Mouse (Mus musculus) forebrain, postnatal 0 days (tissue): ENCODE measurements around the gene Gpr68. TPM values are rescaled to one million over a fixed set of nuclear protein-coding genes. Genes with fewer than 3 reads are reported as not detected.

Experiments
- ATAC-seq: fragments of 200-750 bp; cut with Nextera tagmentation; 2 replicates; pipeline ENCODE4 v1.8.0; 2017; ENCODE audit warnings: mild to moderate bottlenecking, moderate library complexity
- DNase-seq: peaks from one replicate; pipeline ENCODE4 v3.0.0-alpha.2; 2015
- H3K27ac ChIP-seq: fragments of 300-500 bp; sonication (generic); 2 replicates; pipeline ENCODE4 v1.5.1; 2014; ENCODE audit warnings: low read depth, mild to moderate bottlenecking, antibody characterized with exemption, low read length, moderate library complexity, mixed read lengths
- H3K27me3 ChIP-seq: fragments of 300-500 bp; sonication (generic); 2 replicates; pipeline ENCODE4 v1.6.1; 2014; ENCODE audit warnings: mild to moderate bottlenecking, low read length, mixed read lengths; ENCODE audit not compliant: insufficient read depth
- H3K36me3 ChIP-seq: fragments of 300-500 bp; sonication (generic); 2 replicates; pipeline ENCODE4 v1.6.1; 2014; ENCODE audit warnings: mild to moderate bottlenecking, moderate library complexity; ENCODE audit not compliant: insufficient read depth
- H3K4me1 ChIP-seq: fragments of 300-500 bp; sonication (generic); 2 replicates; pipeline ENCODE4 v1.6.1; 2014; ENCODE audit warnings: antibody characterized with exemption; ENCODE audit not compliant: insufficient read depth
- H3K4me2 ChIP-seq: fragments of 300-500 bp; sonication (generic); 2 replicates; pipeline ENCODE4 v1.6.1; 2014; ENCODE audit warnings: low read depth, mild to moderate bottlenecking, moderate library complexity
- H3K4me3 ChIP-seq: fragments of 300-500 bp; sonication (generic); 2 replicates; pipeline ENCODE4 v1.5.1; 2014; ENCODE audit warnings: low read depth, low read length, mixed read lengths
- H3K9ac ChIP-seq: fragments of 300-500 bp; sonication (generic); 2 replicates; pipeline ENCODE4 v1.6.1; 2014; ENCODE audit warnings: mild to moderate bottlenecking
- H3K9me3 ChIP-seq: fragments of 300-500 bp; sonication (generic); 2 replicates; pipeline ENCODE4 v1.6.1; 2016; ENCODE audit warnings: low read length
- CTCF ChIP-seq: sonication (generic); IDR thresholded peaks from 2 replicates; pipeline ENCODE4 v1.5.1; 2016; ENCODE audit warnings: antibody characterized with exemption, control low read depth, low read depth
- WGBS: fragments of 180-500 bp; shearing (Covaris S2); extraction: QIAGEN DNeasy Blood & Tissue Kit; methylation state at CpG from one replicate; pipeline ENCODE4 v1.1.7; 2014; 5-methylcytosine and 5-hydroxymethylcytosine counted together
- polyA plus RNA-seq: library from polyadenylated mRNA; unstranded; fragments of >200 nt; fragmentation: Nextera tagmentation; extraction: Ambion mirVana; gene quantifications from 2 replicates; pipeline ENCODE4 v1.2.1, GENCODE M21; 2015
- total RNA-seq: library from RNA; depleted of rRNA; stranded (reverse); fragments of >200 nt; gene quantifications from 2 replicates; pipeline ENCODE4 v1.2.3, GENCODE M21; 2014

The Gpr68 gene
- total and polyA plus RNA-seq, 2 experiments from 2014 or later: 3.7 to 7.0 TPM

DNA sequence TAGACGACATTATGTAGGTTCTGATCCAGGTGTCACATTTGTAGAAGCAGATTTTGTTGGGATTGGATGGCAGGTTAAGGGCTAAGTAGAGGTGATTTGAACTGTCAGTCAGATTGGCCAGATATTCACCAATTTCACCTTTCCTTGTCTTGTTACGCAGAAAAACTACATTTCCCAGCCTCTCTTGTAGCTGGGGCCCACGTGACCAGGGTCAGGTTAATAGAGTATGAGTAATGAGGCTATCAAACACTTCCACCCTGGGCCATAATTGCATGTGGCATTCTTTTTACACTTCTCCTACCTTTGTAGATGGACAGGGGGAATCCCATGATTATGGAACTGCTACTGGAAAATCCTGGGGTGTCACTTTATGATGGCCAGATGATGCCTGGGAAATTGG, 34.4 kb downstream of the Gpr68 start:
- no peaks in the 10 kb centered on the region for H3K9me3 ChIP-seq
- no peak overlapping the region for H3K4me2 ChIP-seq

DNA sequence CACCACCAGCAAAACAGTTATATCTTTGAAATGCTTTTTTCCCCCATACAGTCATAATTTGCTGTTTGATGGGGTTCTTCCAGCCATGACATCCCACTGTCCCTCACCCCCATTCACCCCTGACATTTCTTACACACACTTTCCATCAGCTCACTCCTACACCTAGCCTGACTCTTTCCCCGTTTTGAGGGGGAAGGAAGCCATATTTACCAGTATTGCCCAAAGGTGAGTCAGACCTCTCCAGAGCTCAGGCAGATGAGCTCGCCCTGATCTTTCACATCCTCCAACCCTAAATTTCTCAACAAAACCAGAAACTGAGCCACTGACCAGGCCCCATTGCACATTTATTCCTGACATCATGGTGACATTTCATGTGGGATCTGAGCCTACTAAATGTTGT, 36.2 kb downstream of the Gpr68 start:
- TF ChIP-seq CTCF: no peak
- Histone ChIP-seq H3K4me3 (no peak overlapping the region), H3K36me3 (no peaks in the 10 kb centered on the region), H3K4me1 (no peaks in the 10 kb centered on the region), H3K27ac (no peak overlapping the region), H3K9ac (no peak overlapping the region), H3K27me3 (no peaks in the 10 kb centered on the region), H3K9me3 (no peaks in the 10 kb centered on the region), H3K4me2 (no peak overlapping the region)
- ATAC-seq (no peak), DNase-seq (no peak)
- 85% methylated on average over 2 of the region's 2 CpGs for WGBS

More for the DNA sequence above, 34.4 kb downstream of the Gpr68 start:
- no peak for DNase-seq
- Histone ChIP-seq H3K9ac (no peak overlapping the region), H3K27me3 (no peaks in the 10 kb centered on the region), H3K27ac (no peak overlapping the region), H3K4me1 (no peaks in the 10 kb centered on the region), H3K4me3 (no peak overlapping the region), H3K36me3 (no peaks in the 10 kb centered on the region)
- no peak for TF ChIP-seq CTCF
- no peak for ATAC-seq
- 85% methylated on average over 3 of the region's 3 CpGs for WGBS

DNA sequence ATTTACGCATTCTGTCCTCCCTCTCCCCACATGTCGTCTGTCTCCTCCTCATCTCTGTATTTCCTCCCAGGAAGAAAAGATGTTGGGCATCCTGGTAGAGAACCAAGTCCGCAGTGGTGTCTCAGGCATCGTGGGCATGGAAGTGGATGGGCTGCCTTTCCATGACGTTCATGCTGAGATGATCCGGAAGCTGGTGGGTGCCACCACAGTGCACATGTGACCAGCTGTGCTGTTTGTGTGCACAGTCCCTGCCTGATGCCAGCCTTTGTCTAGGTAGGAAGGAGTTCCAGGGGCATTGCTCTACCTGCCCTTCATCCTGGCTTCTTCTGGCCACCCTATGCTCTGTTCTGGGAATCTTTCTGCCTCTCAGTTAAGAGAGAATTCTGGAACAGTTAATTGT, 36.8 kb downstream of the Gpr68 start:
- ATAC-seq: no peak
- Histone ChIP-seq H3K27me3 (no peaks in the 10 kb centered on the region), H3K27ac (no peak overlapping the region), H3K36me3 (no peaks in the 10 kb centered on the region), H3K4me3 (no peak overlapping the region), H3K9ac (no peak overlapping the region), H3K4me1 (no peaks in the 10 kb centered on the region), H3K9me3 (no peaks in the 10 kb centered on the region), H3K4me2 (no peak overlapping the region)
- no peak for DNase-seq
- WGBS: 87% methylated on average over 6 of the region's 6 CpGs
- no peak for TF ChIP-seq CTCF

DNA sequence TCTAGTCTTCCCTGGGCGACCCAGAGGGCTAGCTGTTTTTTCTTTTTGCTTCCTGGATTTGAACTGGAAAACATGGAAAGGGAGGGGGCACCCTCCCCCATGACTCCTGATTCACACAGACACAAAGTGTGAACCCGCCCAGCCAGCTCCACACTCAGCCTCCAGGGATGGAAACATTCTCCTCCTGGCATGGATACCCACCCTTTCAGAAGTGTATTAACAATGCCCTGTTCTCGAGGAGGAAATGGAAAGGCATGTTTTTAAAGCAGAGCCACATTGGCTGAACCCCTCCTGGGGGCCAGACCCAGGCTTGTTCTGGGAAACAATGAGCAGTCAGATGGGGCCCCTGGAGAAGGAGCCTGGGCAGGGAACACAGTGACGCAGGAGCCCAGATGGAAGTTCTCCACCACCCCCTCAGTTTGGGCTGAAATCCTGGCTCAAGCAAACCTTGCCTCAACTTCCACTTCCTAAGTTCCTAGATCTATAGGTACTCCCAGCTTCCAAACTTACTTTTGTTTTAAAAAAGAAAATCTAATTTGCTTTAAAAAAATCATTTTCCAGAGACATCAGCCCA, 39.9 kb downstream of the Gpr68 start:
- Histone ChIP-seq H3K9me3 (no peaks in the 10 kb centered on the region), H3K4me3 (no peak overlapping the region), H3K27ac (no peak overlapping the region), H3K4me2 (no peak overlapping the region), H3K36me3 (no peaks in the 10 kb centered on the region), H3K27me3 (no peaks in the 10 kb centered on the region), H3K9ac (no peak overlapping the region), H3K4me1 (no peaks in the 10 kb centered on the region)
- no peak for TF ChIP-seq CTCF
- WGBS: 48% methylated on average over 4 of the region's 4 CpGs
- no peak for ATAC-seq
- no peak for DNase-seq

DNA sequence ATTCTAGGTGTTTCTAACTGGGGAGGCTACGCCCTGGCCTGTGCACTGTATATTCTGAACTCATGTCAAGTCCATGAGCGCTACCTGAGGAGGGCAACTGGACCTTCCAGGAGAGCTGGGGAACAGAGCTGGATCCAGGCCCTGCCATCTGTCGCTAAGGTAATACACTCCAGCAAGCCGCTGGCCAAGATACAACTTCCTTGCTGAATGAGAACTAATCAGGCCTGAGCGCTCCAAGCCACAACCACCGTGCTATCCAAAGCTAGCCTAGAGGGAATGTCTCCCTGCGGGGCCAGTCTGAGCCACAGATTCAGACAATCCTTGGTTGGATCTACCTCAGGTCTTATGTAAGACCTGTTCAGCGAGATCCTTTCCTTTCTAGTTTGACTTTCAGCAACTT, 40.9 kb downstream of the Gpr68 start:
- 81% methylated on average over 8 of the region's 8 CpGs for WGBS

DNA sequence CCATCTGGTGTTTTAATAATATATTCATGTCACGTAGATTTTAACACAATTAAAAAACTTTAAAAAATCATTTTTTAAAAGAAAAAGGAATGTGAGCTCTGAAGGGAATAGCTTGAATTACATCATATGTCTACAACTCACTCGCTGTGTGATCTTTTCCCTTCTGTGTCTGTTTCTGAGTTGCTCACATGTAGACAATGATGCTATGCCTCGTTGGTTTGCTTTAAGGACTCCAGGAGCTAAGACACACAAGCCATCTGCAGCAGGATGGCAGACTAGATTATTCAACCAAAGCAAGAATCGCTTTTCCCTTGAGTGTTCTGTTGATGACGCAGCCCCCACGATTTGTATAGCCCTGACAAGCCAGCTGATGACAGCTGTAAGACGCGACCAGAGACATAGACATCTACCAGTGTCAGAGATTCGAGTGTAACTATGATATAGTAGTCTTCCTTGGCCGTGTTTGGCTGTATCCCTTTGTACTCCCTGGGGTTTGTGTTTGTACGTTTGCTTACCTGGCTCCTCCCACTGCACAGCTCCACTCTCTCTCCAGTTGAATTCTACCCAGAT, 42.4 kb downstream of the Gpr68 start:
- ATAC-seq: peak; percentile 45
- 66% methylated on average over 11 of the region's 11 CpGs for WGBS
- no peak for TF ChIP-seq CTCF
- no peaks in the 10 kb centered on the region for H3K9me3 ChIP-seq
- no peaks in the 10 kb centered on the region for H3K4me1 ChIP-seq
- no peak overlapping the region for H3K9ac ChIP-seq
- H3K27ac ChIP-seq: no peak overlapping the region
- no peaks in the 10 kb centered on the region for H3K36me3 ChIP-seq
- DNase-seq: no peak
- no peak overlapping the region for H3K4me2 ChIP-seq
- no peak overlapping the region for H3K4me3 ChIP-seq
- no peaks in the 10 kb centered on the region for H3K27me3 ChIP-seq

More for the DNA sequence above, 40.9 kb downstream of the Gpr68 start:
- no peak overlapping the region for H3K27ac ChIP-seq
- H3K36me3 ChIP-seq: no peaks in the 10 kb centered on the region
- H3K27me3 ChIP-seq: no peaks in the 10 kb centered on the region
- H3K4me1 ChIP-seq: no peaks in the 10 kb centered on the region
- no peak overlapping the region for H3K4me3 ChIP-seq
- no peak for DNase-seq
- H3K9me3 ChIP-seq: no peaks in the 10 kb centered on the region
- ATAC-seq: no peak
- H3K9ac ChIP-seq: no peak overlapping the region
- H3K4me2 ChIP-seq: no peak overlapping the region
- no peak for TF ChIP-seq CTCF

DNA sequence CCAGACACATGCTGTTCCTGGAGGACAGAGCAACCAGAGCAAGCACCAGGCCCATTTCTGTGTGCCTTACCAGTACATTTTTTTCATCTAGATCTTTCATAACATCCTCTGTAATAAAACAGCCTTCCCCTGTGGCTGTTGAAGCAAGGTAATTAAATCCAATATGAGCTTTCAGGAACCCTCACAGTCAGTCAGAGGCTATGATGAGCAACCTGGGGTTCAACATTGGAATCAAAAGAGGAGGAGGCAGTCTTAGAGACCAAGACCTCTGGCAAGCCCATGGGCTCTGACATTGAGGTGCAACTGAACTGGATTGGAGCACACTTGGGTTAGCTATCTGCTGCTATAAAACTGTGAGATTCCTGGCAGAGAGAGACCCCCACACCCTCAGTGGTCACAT, 42.9 kb downstream of the Gpr68 start:
- no peak overlapping the region for H3K4me2 ChIP-seq
- no peak for DNase-seq
- ATAC-seq: no peak
- no peaks in the 10 kb centered on the region for H3K9me3 ChIP-seq
- H3K27ac ChIP-seq: no peak overlapping the region
- H3K9ac ChIP-seq: no peak overlapping the region
- H3K27me3 ChIP-seq: no peaks in the 10 kb centered on the region
- no peak for TF ChIP-seq CTCF
- no peaks in the 10 kb centered on the region for H3K4me1 ChIP-seq
- H3K4me3 ChIP-seq: no peak overlapping the region
- H3K36me3 ChIP-seq: no peaks in the 10 kb centered on the region
